Mouse (Mus musculus) liver, embryonic 14.5 days (tissue): Measurements from ENCODE around the gene Snrpa1. TPM values are rescaled to one million over a fixed set of nuclear protein-coding genes. Genes with fewer than 3 reads are reported as not detected.

ENCODE experiments used
- ATAC-seq: fragments of 200-750 bp; cut with Nextera tagmentation; 2 replicates; pipeline ENCODE4 v1.8.0; 2017; ENCODE audit warnings: moderate number of reproducible peaks, mild to moderate bottlenecking, moderate library complexity; ENCODE audit not compliant: insufficient read depth
- DNase-seq, 3 experiments: peaks; one replicate each; pipeline ENCODE4 v3.0.0-alpha.2; 2012 to 2013; ENCODE audit warnings: low read depth in 3 of 3, low spot score in 3 of 3
- H3K27ac ChIP-seq: fragments of 300-500 bp; sonication (generic); 2 replicates; pipeline ENCODE4 v1.5.1; 2014; ENCODE audit warnings: moderate library complexity, mild to moderate bottlenecking, control low read depth, inconsistent platforms
- H3K27me3 ChIP-seq: fragments of 300-500 bp; sonication (generic); 2 replicates; pipeline ENCODE4 v1.6.1; 2014; ENCODE audit warnings: mild to moderate bottlenecking, low read length, moderate library complexity; ENCODE audit not compliant: control insufficient read depth, insufficient read depth
- H3K36me3 ChIP-seq: fragments of 300-500 bp; sonication (generic); replicated peaks from 2 replicates; pipeline ENCODE4 v1.6.1; 2014; ENCODE audit warnings: low read depth; ENCODE audit not compliant: control insufficient read depth, insufficient read depth
- H3K4me1 ChIP-seq, 2 experiments: fragments of 200-500 bp in 1 of 2; fragments of 300-500 bp in 1 of 2; sonication (generic) in 1 of 2; replicated peaks; 2 replicates each; pipeline ENCODE4 v1.6.1; 2012 to 2014; ENCODE audit warnings: antibody characterized with exemption in 1 of 2, inconsistent platforms in 1 of 2, low read length in 1 of 2; ENCODE audit not compliant: control insufficient read depth in 2 of 2, insufficient read depth in 2 of 2
- H3K4me2 ChIP-seq: fragments of 300-500 bp; sonication (generic); 2 replicates; pipeline ENCODE4 v1.6.1; 2014; ENCODE audit warnings: low read depth, mild to moderate bottlenecking, control low read depth, moderate library complexity
- H3K4me3 ChIP-seq, 2 experiments: fragments of 200-500 bp in 1 of 2; fragments of 300-500 bp in 1 of 2; sonication (generic) in 1 of 2; 2 replicates each; pipeline ENCODE4 v1.5.1; 2012 to 2014; ENCODE audit warnings: low read depth in 2 of 2, low read length in 2 of 2, mild to moderate bottlenecking in 2 of 2, control low read depth in 1 of 2, inconsistent platforms in 1 of 2, moderate library complexity in 1 of 2; ENCODE audit not compliant: insufficient read depth in 1 of 2
- H3K9ac ChIP-seq: fragments of 300-500 bp; sonication (generic); replicated peaks from 2 replicates; pipeline ENCODE4 v1.6.1; 2014; ENCODE audit warnings: mild to moderate bottlenecking, control low read depth, moderate library complexity
- H3K9me3 ChIP-seq: fragments of 300-500 bp; sonication (generic); 2 replicates; pipeline ENCODE4 v1.6.1; 2016; ENCODE audit warnings: low read length, mixed read lengths; ENCODE audit not compliant: control insufficient read depth
- CTCF ChIP-seq: IDR thresholded peaks from 2 replicates; pipeline ENCODE4 v1.5.1; 2016; ENCODE audit warnings: antibody characterized with exemption, low read depth, control low read depth
- EP300 ChIP-seq: IDR thresholded peaks from 2 replicates; pipeline ENCODE4 v1.6.1; 2016; ENCODE audit warnings: antibody characterized with exemption, low read depth
- WGBS: fragments of 180-500 bp; shearing (Covaris S2); extraction: QIAGEN DNeasy Blood & Tissue Kit; methylation state at CpG from one replicate; pipeline ENCODE4 v1.1.7; 2014; ENCODE audit not compliant: insufficient replicate concordance; 5-methylcytosine and 5-hydroxymethylcytosine counted together
- polyA plus RNA-seq, 2 experiments: library from polyadenylated mRNA; depleted of rRNA in 1 of 2; stranded (reverse) in 1 of 2; unstranded in 1 of 2; fragments of >200 nt; fragmentation: Nextera tagmentation in 1 of 2; extraction: Ambion mirVana in 1 of 2; gene quantifications; 2 replicates each; pipeline versions ENCODE4 v1.2.1 to v1.2.3; 2012 to 2014

Gene Snrpa1
- polyA plus RNA-seq, 2 experiments: 43.9 to 88.4 TPM

GRCm38 (mm10) chr7:66107930-66108329 is 49.1 kb downstream of the Snrpa1 start:
- H3K4me3 ChIP-seq: no peak overlapping the region
- ATAC-seq (no peak), DNase-seq (no peak)
- no peak overlapping the region for H3K27ac ChIP-seq
- no peak overlapping the region for H3K4me2 ChIP-seq
- TF ChIP-seq CTCF: peak; percentile 63
- no peak for TF ChIP-seq EP300
- no peaks in the 10 kb centered on the region; the same call in 1 of the 2 replicates for H3K27me3 ChIP-seq
- no peaks in the 10 kb centered on the region for H3K36me3 ChIP-seq
- H3K9me3 ChIP-seq: no peaks in the 10 kb centered on the region
- H3K9ac ChIP-seq: no peak overlapping the region
- WGBS: 11% methylated on average over 7 of the region's 7 CpGs
- H3K4me1 ChIP-seq: peaks cover 13 to 15% of the 10 kb centered on the region in 2 experiments

GRCm38 (mm10) chr7:66108961-66109854 is 50.4 kb downstream of the Snrpa1 start, which contains the start of gene Chsy1:
TSS of gene Chsy1 (plus strand) at chr7:66109515.
- H3K4me3 ChIP-seq: peak within 1 kb of the TSS; percentile 77 to 88
- H3K27ac ChIP-seq: peak within 1 kb of the TSS; percentile 73
- peak within 1 kb of the TSS; percentile 84 for H3K9ac ChIP-seq
- no peaks in the 10 kb centered on the region for H3K9me3 ChIP-seq
- TF ChIP-seq CTCF (no peak; the same call in 1 of the 2 replicates), EP300 (0 out of 2 replicates have a peak, but pooled peaks have one; percentile 28)
- no peaks in the 10 kb centered on the region for H3K36me3 ChIP-seq
- H3K27me3 ChIP-seq: no peaks in the 10 kb centered on the region; the same call in 1 of the 2 replicates
- peak within 1 kb of the TSS; percentile 75 for H3K4me2 ChIP-seq
- WGBS: under 1% methylated on average over 90 of the region's 123 CpGs
- peaks cover 23 to 25% of the 10 kb centered on the region in 2 experiments for H3K4me1 ChIP-seq
- DNase-seq (peak; percentile 68 to 73 (median 73)), ATAC-seq (peak; percentile 66)

- Histone ChIP-seq H3K27me3 (no peaks in the 10 kb centered on the region; the same call in 1 of the 2 replicates), H3K4me1 (peaks cover 32 to 33% of the 10 kb centered on the region in 2 experiments), H3K4me2 (peak overlapping the region; percentile 75), H3K27ac (peak overlapping the region; percentile 73), H3K4me3 (peak overlapping the region; percentile 77 to 88), H3K9ac (peak overlapping the region; percentile 84), H3K36me3 (no peaks in the 10 kb centered on the region), H3K9me3 (no peaks in the 10 kb centered on the region)
- under 1% methylated on average over 59 of the region's 77 CpGs for whole genome bisulfite sequencing
- DNase-seq: peak in 1 of 3 experiments; percentile 31
- no peak for TF ChIP-seq EP300
- no peak for TF ChIP-seq CTCF
- peak; percentile 47 for ATAC-seq
Measured at GRCm38 (mm10) chr7:66109855-66110635, 51.2 kb downstream of the Snrpa1 start.

GRCm38 (mm10) chr7:66110636-66111112 is 51.9 kb downstream of the Snrpa1 start:
- H3K36me3 ChIP-seq: no peaks in the 10 kb centered on the region
- H3K4me3 ChIP-seq: peak overlapping the region; percentile 77 to 88
- H3K9me3 ChIP-seq: no peaks in the 10 kb centered on the region
- H3K27ac ChIP-seq: peak overlapping the region; percentile 73
- WGBS: 7% methylated on average over 10 of the region's 10 CpGs
- ATAC-seq: no peak
- H3K4me1 ChIP-seq: peaks cover 38 to 39% of the 10 kb centered on the region in 2 experiments
- no peak for TF ChIP-seq CTCF
- no peak for TF ChIP-seq EP300
- no peaks in the 10 kb centered on the region; the same call in 1 of the 2 replicates for H3K27me3 ChIP-seq
- peak overlapping the region; percentile 75 for H3K4me2 ChIP-seq
- H3K9ac ChIP-seq: peak overlapping the region; percentile 84
- DNase-seq: no peak
